Mouse (Mus musculus): ENCODE data around the gene Dcun1d5. TPM values are rescaled to one million over a fixed set of nuclear protein-coding genes. Genes with fewer than 3 reads are reported as not detected.

Dcun1d5 gene
- polyA plus RNA-seq, 1 experiment from 2014 or later: 83.9 TPM

DNA sequence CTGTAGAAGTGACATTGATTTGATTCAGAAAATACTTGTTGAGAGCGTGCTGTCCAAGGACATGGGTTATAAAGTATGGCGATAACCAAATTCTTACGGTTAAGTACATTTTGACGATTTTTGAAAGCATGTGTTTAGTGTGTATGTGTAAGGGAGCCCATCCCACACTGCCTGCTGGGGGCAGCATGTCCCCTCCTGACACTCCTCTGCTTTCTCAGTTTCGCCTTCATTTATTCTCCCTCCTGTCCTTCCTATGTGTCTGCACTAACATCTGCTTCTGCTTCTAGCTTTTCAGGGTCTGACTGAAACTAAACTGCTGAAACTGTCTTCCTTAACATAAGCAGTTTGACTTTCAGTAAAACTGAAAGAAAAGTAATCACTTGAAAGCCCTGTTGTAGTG, 36.7 kb downstream of the Dcun1d5 start:
- Histone ChIP-seq H3K4me2 (no peak overlapping the region), H3K36me3 (no peaks in the 10 kb centered on the region), H3K4me1 (replicated peaks) (no peaks in the 10 kb centered on the region), H3K27ac (no peak overlapping the region), H3K27me3 (no peaks in the 10 kb centered on the region), H3K4me3 (no peak overlapping the region), H3K9ac (no peak overlapping the region), H3K9me3 (replicated peaks) (no peaks in the 10 kb centered on the region)
- WGBS: 84% methylated on average over 5 of the region's 5 CpGs
- ATAC-seq (replicated peaks; ENCODE audit: insufficient number of reproducible peaks, insufficient read depth, low FRiP score, low read depth): no peak

DNA sequence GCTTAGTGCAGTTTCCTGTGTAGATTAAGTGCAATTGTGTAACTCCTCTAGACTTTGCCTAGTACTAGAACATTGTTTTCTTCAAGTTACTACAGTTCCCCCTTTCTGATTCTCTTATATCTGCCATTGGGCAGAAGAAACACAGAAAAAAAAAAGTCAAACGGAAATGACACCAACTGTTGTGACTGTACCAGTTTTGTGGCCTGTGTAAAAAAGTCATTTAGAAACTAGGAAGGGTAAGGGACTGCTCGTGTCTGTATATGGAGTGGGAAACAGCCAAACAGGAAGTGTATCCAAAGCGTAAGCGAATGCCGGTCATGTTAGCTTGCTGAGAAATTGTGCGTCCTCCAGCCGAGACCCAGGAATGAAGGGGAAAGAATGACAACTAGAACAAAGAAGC, 37.1 kb downstream of the Dcun1d5 start:
- Histone ChIP-seq H3K36me3 (no peaks in the 10 kb centered on the region), H3K4me3 (no peak overlapping the region), H3K4me2 (no peak overlapping the region), H3K27me3 (no peaks in the 10 kb centered on the region), H3K4me1 (replicated peaks) (no peaks in the 10 kb centered on the region), H3K27ac (no peak overlapping the region), H3K9ac (no peak overlapping the region), H3K9me3 (replicated peaks) (no peaks in the 10 kb centered on the region)
- WGBS: 65% methylated on average over 7 of the region's 7 CpGs
- no peak for ATAC-seq (replicated peaks; ENCODE audit: insufficient number of reproducible peaks, insufficient read depth, low FRiP score, low read depth)

- H3K27me3 ChIP-seq: no peaks in the 10 kb centered on the region
- no peak for ATAC-seq (replicated peaks; ENCODE audit: insufficient number of reproducible peaks, insufficient read depth, low FRiP score, low read depth)
- no peak overlapping the region for H3K27ac ChIP-seq
- H3K9ac ChIP-seq: no peak overlapping the region
- H3K9me3 ChIP-seq (replicated peaks): no peaks in the 10 kb centered on the region
- H3K4me3 ChIP-seq: no peak overlapping the region
- H3K36me3 ChIP-seq: no peaks in the 10 kb centered on the region
- no peak overlapping the region for H3K4me2 ChIP-seq
- no peaks in the 10 kb centered on the region for H3K4me1 ChIP-seq (replicated peaks)
- WGBS: 90% methylated on average over 1 of the region's 1 CpGs
Observed at GRCm38 (mm10) chr9:7238619-7239018, 54.3 kb downstream of the Dcun1d5 start.

GRCm38 (mm10) chr9:7239967-7240366, 55.6 kb downstream of the Dcun1d5 start:
- no peak overlapping the region for H3K4me2 ChIP-seq
- H3K27ac ChIP-seq: no peak overlapping the region
- 78% methylated on average over 2 of the region's 2 CpGs for WGBS
- no peaks in the 10 kb centered on the region for H3K4me1 ChIP-seq (replicated peaks)
- H3K9ac ChIP-seq: no peak overlapping the region
- ATAC-seq (replicated peaks; ENCODE audit: insufficient number of reproducible peaks, insufficient read depth, low FRiP score, low read depth): no peak
- H3K36me3 ChIP-seq: no peaks in the 10 kb centered on the region
- H3K27me3 ChIP-seq: no peaks in the 10 kb centered on the region
- no peak overlapping the region for H3K4me3 ChIP-seq
- no peaks in the 10 kb centered on the region for H3K9me3 ChIP-seq (replicated peaks)

DNA sequence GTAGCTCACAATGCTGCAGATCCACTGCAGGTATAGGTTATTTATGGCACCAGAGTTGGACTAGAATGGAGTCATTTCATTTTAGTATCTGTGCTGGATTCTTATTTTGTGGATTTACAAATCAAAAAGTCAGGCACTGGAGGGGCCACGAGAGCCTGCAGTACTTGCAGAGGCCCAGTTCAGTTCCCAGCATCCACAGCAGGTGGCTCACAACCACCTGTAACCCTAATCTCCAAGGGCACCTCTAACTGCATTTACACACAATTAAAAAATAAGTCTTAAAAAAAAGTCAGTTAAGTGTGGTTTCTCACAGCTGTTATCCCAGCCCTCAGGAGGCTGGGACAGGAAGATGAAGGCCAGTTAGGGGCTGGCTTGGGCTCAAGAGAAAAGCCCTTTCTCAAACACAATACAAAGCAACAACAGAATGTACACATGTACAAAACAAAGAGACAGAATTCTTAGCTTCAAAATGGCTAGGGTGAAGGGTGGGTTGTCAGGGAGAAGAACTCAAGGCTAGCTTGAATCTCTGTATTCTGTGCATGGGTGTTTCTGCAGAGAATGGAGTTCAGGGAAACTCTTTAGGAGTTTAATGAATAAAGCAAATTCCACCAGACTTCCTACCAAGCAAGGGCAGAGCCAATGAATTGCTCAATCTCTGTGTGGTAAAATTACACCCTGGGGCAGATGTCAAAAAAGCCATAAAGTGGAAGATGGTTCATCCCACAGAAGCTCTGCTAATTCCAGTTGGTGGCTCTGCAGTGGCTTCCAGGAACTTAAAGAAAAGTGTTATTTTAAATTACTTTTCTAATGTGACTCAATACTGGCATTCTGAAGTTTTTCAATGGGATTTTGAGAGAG, 68.7 kb downstream of the Dcun1d5 start:
- H3K9ac ChIP-seq: no peak overlapping the region
- H3K9me3 ChIP-seq (replicated peaks): no peaks in the 10 kb centered on the region
- H3K4me1 ChIP-seq (replicated peaks): no peaks in the 10 kb centered on the region
- ATAC-seq (replicated peaks; ENCODE audit: insufficient number of reproducible peaks, insufficient read depth, low FRiP score, low read depth): no peak
- no peaks in the 10 kb centered on the region for H3K36me3 ChIP-seq
- 72% methylated on average over 1 of the region's 1 CpGs for WGBS
- H3K27ac ChIP-seq: no peak overlapping the region
- no peak overlapping the region for H3K4me3 ChIP-seq
- no peak overlapping the region for H3K4me2 ChIP-seq
- H3K27me3 ChIP-seq: no peaks in the 10 kb centered on the region

Other genes with a start within 250 kb of the Dcun1d5 start
- gene Dync2h1, start 74 bp upstream of the Dcun1d5 start, polyA plus RNA-seq (2015; fragmentation: Nextera tagmentation; extraction: Ambion mirVana): 5.5 TPM in 2 replicates
- 0.19 and 0.46 TPM in 2 replicates for gene Mmp13, start 88.0 kb downstream of the Dcun1d5 start, polyA plus RNA-seq (2015; fragmentation: Nextera tagmentation; extraction: Ambion mirVana)
- gene Mmp12, start 159.9 kb downstream of the Dcun1d5 start, polyA plus RNA-seq (2015; fragmentation: Nextera tagmentation; extraction: Ambion mirVana): 1.6 and 6.4 TPM in 2 replicates
- not detected in 2 replicates for gene Mmp1b, start 203.5 kb downstream of the Dcun1d5 start, polyA plus RNA-seq (2015; fragmentation: Nextera tagmentation; extraction: Ambion mirVana)

All from heart, embryonic 15.5 days (tissue).